Mouse (Mus musculus) intestine, embryonic 15.5 days (tissue): ENCODE results near the gene Gm10277. TPM values are rescaled to one million over a fixed set of nuclear protein-coding genes. Genes with fewer than 3 reads are reported as not detected.

ENCODE experiments used
- polyA plus RNA-seq: library from polyadenylated mRNA; unstranded; fragments of >200 nt; fragmentation: Nextera tagmentation; extraction: Ambion mirVana; gene quantifications from 2 replicates; pipeline ENCODE4 v1.2.1, GENCODE M21; 2015

The Gm10277 gene
- polyA plus RNA-seq, 1 experiment from 2014 or later = 0.93 TPM

Other genes with a start within 250 kb of the Gm10277 start
- 12.1 and 12.8 TPM in 2 replicates for gene Taok1, start 179.9 kb downstream of the Gm10277 start, polyA plus RNA-seq
- gene Nufip2, start 101.6 kb downstream of the Gm10277 start, polyA plus RNA-seq = 4.6 and 4.8 TPM in 2 replicates
- 0.18 TPM in 1 of 2 replicates, not detected in the other for gene Cryba1, start 62.5 kb downstream of the Gm10277 start, polyA plus RNA-seq
- 27.7 and 32.1 TPM in 2 replicates for gene Myo18a, start 24.5 kb downstream of the Gm10277 start, polyA plus RNA-seq
- 29.8 and 36.1 TPM in 2 replicates for gene Pipox, start 106.3 kb upstream of the Gm10277 start, polyA plus RNA-seq
- 0.95 and 1.2 TPM in 2 replicates for gene Sez6, start 143.1 kb upstream of the Gm10277 start, polyA plus RNA-seq
- gene Phf12, start 195.0 kb upstream of the Gm10277 start, polyA plus RNA-seq = 12.8 and 13.5 TPM in 2 replicates
- gene Dhrs13, start 244.5 kb upstream of the Gm10277 start, polyA plus RNA-seq = 18.0 and 18.3 TPM in 2 replicates